Mouse (Mus musculus): ENCODE results near the gene Srrm2. TPM values are rescaled to one million over a fixed set of nuclear protein-coding genes. Genes with fewer than 3 reads are reported as not detected.

Gene Srrm2
- total RNA-seq, 2 experiments from 2014 or later = 293 to 304 TPM

GRCm38 (mm10) chr17:23853292-23853691 is 63.0 kb downstream of the Srrm2 start:
- DNase-seq (ENCODE audit: low spot score in 2 of 2) = peak in 1 of 2 experiments; percentile 63

DNA sequence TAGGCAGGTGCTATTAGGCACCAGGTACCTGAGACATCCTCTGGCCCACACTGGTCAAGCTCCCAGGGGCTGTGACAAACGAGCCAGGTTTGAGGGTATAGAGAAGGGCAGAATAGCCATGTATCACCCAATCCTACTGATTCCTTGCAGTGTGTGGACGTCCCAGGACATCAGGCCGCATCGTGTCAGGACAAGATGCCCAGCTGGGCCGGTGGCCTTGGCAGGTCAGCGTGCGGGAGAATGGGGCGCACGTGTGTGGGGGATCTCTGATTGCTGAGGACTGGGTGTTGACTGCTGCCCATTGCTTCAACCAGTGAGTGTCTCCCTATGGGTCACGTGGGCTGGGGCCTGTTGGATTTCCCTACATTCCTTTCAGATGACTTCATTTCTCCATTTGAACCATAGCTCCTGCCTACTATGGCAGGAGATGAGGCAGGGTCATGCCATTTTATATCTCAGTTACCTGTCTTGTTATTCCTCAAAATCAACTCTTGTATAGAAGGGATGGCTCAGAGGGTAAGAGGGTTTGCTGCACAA is 64.0 kb downstream of the Srrm2 start:
- DNase-seq (ENCODE audit: low spot score in 2 of 2) = no peak

DNA sequence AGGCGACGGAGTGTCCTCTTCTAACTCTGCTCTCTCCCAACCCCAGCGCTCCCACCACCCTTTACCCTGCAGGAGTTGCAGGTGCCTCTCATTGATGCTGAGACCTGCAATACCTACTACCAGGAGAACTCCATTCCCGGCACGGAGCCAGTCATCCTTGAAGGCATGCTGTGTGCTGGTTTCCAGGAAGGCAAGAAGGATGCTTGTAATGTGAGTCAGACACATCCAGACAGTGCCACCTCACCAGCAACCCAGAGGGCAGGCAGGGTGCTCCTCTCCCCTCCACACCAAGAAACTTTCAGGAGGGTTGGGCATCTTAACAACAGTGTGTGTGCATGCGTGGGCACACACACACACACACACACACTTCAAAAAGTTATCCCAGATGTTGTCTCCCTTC is 66.9 kb downstream of the Srrm2 start:
- no peak for DNase-seq (ENCODE audit: low spot score in 2 of 2)

GRCm38 (mm10) chr17:23857913-23858312 is 67.6 kb downstream of the Srrm2 start:
- no peak for DNase-seq (ENCODE audit: low spot score in 2 of 2)

DNA sequence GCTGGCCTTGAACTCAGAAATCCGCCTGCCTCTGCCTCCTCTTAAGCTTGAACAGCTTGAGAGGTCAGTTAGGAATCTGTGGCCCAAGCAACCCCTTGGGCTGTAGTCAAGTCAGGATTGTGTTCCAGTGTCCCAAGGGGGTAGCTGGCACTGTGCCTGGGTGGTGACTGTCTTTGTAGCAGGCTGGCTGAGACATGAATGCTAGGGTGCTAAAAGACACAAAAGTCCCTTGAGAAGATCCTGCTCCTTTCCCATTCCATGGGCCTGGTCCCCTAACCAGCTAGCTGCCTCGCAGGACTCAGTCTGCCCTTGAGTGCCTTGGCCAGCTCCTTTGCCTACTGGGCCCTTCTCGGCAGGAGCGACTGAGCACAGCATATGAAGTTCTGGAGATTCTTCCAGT is 72.6 kb downstream of the Srrm2 start:
- DNase-seq (ENCODE audit: low spot score in 2 of 2) = no peak

- no peak for DNase-seq (ENCODE audit: low spot score in 2 of 2)
These were observed 77.4 kb downstream of the Srrm2 start, which contains the start of gene Prss21 for GRCm38 (mm10) chr17:23867756-23868155. TSS of gene Prss21 (plus strand) at chr17:23868056.

DNA sequence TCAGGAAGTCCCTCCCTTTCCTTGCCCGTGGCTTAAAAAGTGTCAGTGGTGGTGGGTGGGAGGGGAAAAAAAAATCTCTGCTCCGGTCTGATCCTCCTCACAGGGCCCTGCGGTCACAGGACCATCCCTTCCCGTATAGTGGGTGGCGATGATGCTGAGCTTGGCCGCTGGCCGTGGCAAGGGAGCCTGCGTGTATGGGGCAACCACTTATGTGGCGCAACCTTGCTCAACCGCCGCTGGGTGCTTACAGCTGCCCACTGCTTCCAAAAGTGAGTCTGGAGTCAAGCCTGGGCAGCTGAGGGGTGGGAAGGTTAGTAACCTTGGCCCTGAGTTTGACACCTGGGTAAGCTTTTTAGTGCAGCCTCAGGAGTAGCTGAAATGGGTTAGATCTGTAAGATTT is 78.2 kb downstream of the Srrm2 start:
- DNase-seq (ENCODE audit: low spot score in 2 of 2) = no peak

Small RNAs within 50 kb of the gene (microRNA-seq; reads per million reads assigned to microRNA genes)
- gene Mir5125 = 1.3 reads per million

Other genes with a start within 250 kb of the Srrm2 start
- gene Zfp213, start 226.3 kb upstream of the Srrm2 start, total RNA-seq (2021) = 1 to 10 TPM; 4.7 to 5.3 TPM
- 1 to 10 TPM; 8.3 to 9.9 TPM for gene Zfp13, start 191.0 kb upstream of the Srrm2 start, total RNA-seq (2021)
- not detected for gene Zscan10, start 189.7 kb upstream of the Srrm2 start, total RNA-seq (2021)
- under 1 TPM; 0.70 to 0.71 TPM for gene Mmp25, start 145.3 kb upstream of the Srrm2 start, total RNA-seq (2021)
- gene Bicdl2, start 130.0 kb upstream of the Srrm2 start, total RNA-seq (2021) = not detected
- gene Hcfc1r1, start 116.9 kb upstream of the Srrm2 start, total RNA-seq (2021) = 100 to 1,000 TPM; 214 to 230 TPM
- 10 to 100 TPM; 18.8 to 20.8 TPM for gene Thoc6, start 116.7 kb upstream of the Srrm2 start, total RNA-seq (2021)
- 10 to 100 TPM; 43.7 to 55.5 TPM for gene Tnfrsf12a, start 113.1 kb upstream of the Srrm2 start, total RNA-seq (2021)
- gene Cldn6, start 111.3 kb upstream of the Srrm2 start, total RNA-seq (2021) = not detected
- gene Cldn9, start 106.5 kb upstream of the Srrm2 start, total RNA-seq (2021) = under 1 TPM; 0.61 to 0.91 TPM
- under 1 TPM; 0.26 to 0.66 TPM for gene 1520401A03Rik, start 67.7 kb upstream of the Srrm2 start, total RNA-seq (2021)
- gene Pkmyt1, start 64.2 kb upstream of the Srrm2 start, total RNA-seq (2021) = 10 to 100 TPM; 11.1 to 12.4 TPM
- gene Paqr4, start 49.7 kb upstream of the Srrm2 start, total RNA-seq (2021) = 10 to 100 TPM; 12.5 to 13.4 TPM
- under 1 TPM; 0.13 to 0.20 TPM for gene Kremen2, start 44.7 kb upstream of the Srrm2 start, total RNA-seq (2021)
- gene Flywch1, start 18.9 kb upstream of the Srrm2 start, total RNA-seq (2021) = 10 to 100 TPM; 44.5 to 49.2 TPM
- gene Flywch2, start 4.5 kb upstream of the Srrm2 start, total RNA-seq (2021) = 1 to 10 TPM; 5.6 to 6.0 TPM
- 100 to 1,000 TPM; 428 to 459 TPM for gene Elob, start 38.6 kb downstream of the Srrm2 start, total RNA-seq (2021)
- not detected for gene Prss33, start 45.5 kb downstream of the Srrm2 start, total RNA-seq (2021)
- not detected for gene Prss32, start 53.3 kb downstream of the Srrm2 start, total RNA-seq (2021)
- gene Prss41, start 53.6 kb downstream of the Srrm2 start, total RNA-seq (2021) = under 1 TPM in 1 of 2 experiments, not detected in 1; 0.18 TPM
- not detected for gene Prss21, start 77.5 kb downstream of the Srrm2 start, total RNA-seq (2021)
- not detected for gene Dcpp1, start 90.3 kb downstream of the Srrm2 start, total RNA-seq (2021)
- not detected for gene Dcpp2, start 90.3 kb downstream of the Srrm2 start, total RNA-seq (2021)
- gene Dcpp3, start 126.9 kb downstream of the Srrm2 start, total RNA-seq (2021) = not detected
- not detected for gene Sbp, start 151.1 kb downstream of the Srrm2 start, total RNA-seq (2021)
- not detected for gene Sbpl, start 164.7 kb downstream of the Srrm2 start, total RNA-seq (2021)
- not detected for gene Prss30, start 190.0 kb downstream of the Srrm2 start, total RNA-seq (2021)
- gene Prss22, start 207.6 kb downstream of the Srrm2 start, total RNA-seq (2021) = not detected
- gene Prss27, start 247.6 kb downstream of the Srrm2 start, total RNA-seq (2021) = not detected

Data from gastrocnemius, postnatal 4 days (tissue).